Comparison of ENCODE assay signal across 19 mouse cellular contexts in the genomic region with DNA sequence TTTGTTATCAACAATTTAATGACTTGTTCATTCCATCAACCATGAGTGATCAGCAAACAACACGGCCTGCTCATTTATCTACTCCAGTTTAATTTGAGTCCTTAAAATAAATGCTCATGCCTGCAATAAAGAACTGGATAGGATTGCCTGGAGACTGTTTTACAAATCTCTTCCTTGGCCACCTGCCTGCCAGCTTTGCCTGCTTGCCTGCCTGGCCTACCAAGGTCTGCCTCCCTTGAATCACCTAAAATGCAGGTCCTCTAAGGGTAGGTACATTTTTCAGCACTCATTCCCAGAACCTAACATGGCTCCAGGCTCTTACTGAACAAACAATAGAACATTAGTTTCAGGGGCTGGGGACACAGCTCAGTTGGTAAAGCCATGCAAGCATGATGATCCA. TPM values are rescaled to one million over a fixed set of nuclear protein-coding genes. Genes with fewer than 3 reads are reported as not detected.
DNase-seq lines count a peak whose midpoint lies in the region; ATAC-seq and TF ChIP-seq lines count a peak whose summit lies in the region.
"Had no signal": no experiment of that assay in that cellular context is flagged by ENCODE, and none has a peak within 500 bp of the region (broad histone marks: within the 10 kb centered on the region; RNA-seq: fewer than 3 reads in every experiment).

No protein-coding gene starts in this region.

- peak overlapping the region; percentile 49 for H3K27ac ChIP-seq in heart, embryonic 16.5 days (ENCODE audit: low read length)
- H3K27ac ChIP-seq in neural tube, embryonic 15.5 days (replicated peaks): peak overlapping the region; percentile 33; the same call in 1 of the 2 replicates
- peak overlapping the region; percentile 62; the same call in 1 of the 2 replicates for H3K27ac ChIP-seq in small intestine, adult 2 months (ENCODE audit: insufficient read depth, low read depth, low read length)
- H3K27ac ChIP-seq: embryonic facial prominence, embryonic 15.5 days; forebrain, embryonic 10.5 days; heart, adult 2 months; hindbrain, embryonic 10.5 days; hindbrain, embryonic 14.5 days had no signal

- no peak overlapping the region for H3K4me3 ChIP-seq in heart, embryonic 16.5 days (ENCODE audit: low read length)
- H3K4me3 ChIP-seq in neural tube, embryonic 15.5 days (replicated peaks): no peak overlapping the region
- no peak overlapping the region for H3K4me3 ChIP-seq in small intestine, adult 2 months (ENCODE audit: low read depth, low read length)
- H3K4me3 ChIP-seq: embryonic facial prominence, embryonic 15.5 days; erythroblast, embryonic 14.5 days; forebrain, embryonic 10.5 days; heart, adult 2 months; heart, embryonic 12.5 days; hindbrain, embryonic 10.5 days had no signal

- no peak for ATAC-seq in heart, embryonic 16.5 days (replicated peaks; ENCODE audit: extremely low read depth, insufficient read depth, low FRiP score)
- ATAC-seq in neural tube, embryonic 15.5 days (ENCODE audit: low FRiP score): no peak
- ATAC-seq: forebrain, embryonic 14.5 days had no signal

- no peaks in the 10 kb centered on the region for H3K36me3 ChIP-seq in heart, embryonic 16.5 days (ENCODE audit: control insufficient read depth, insufficient read depth)
- no peaks in the 10 kb centered on the region for H3K36me3 ChIP-seq in neural tube, embryonic 15.5 days
- H3K36me3 ChIP-seq in small intestine, adult 2 months (ENCODE audit: control insufficient read depth, insufficient read depth, low read length): no peaks in the 10 kb centered on the region
- H3K36me3 ChIP-seq: embryonic facial prominence, embryonic 15.5 days; heart, embryonic 12.5 days had no signal

- peaks cover 48% of the 10 kb centered on the region for H3K4me1 ChIP-seq in heart, embryonic 16.5 days (ENCODE audit: control insufficient read depth, insufficient read depth, low read length)
- peaks cover 21% of the 10 kb centered on the region for H3K4me1 ChIP-seq in neural tube, embryonic 15.5 days
- peaks cover 32% of the 10 kb centered on the region for H3K4me1 ChIP-seq in small intestine, adult 2 months (ENCODE audit: control insufficient read depth, insufficient read depth, insufficient read length, low read length)

- TF ChIP-seq POLR2A in small intestine, adult 2 months (IDR thresholded peaks at IDR 0.05; ENCODE audit: low read depth, low read length): no peak

- DNase-seq in heart, adult 11 months: no peak
- DNase-seq in kidney, postnatal 36 days: peak; percentile 31 to 50
- DNase-seq in kidney, adult 11 months: no peak
- DNase-seq: adrenal gland, adult 2 months; adrenal gland, postnatal 25 days; cerebellum, adult 2 months; embryo, embryonic 11 days; heart, adult 2 months; heart, postnatal 14 days had no signal

- no peaks in the 10 kb centered on the region for H3K27me3 ChIP-seq in heart, embryonic 16.5 days (ENCODE audit: control insufficient read depth, insufficient read depth, low read length)
- no peaks in the 10 kb centered on the region for H3K27me3 ChIP-seq in neural tube, embryonic 15.5 days (replicated peaks)
- H3K27me3 ChIP-seq in small intestine, adult 2 months (ENCODE audit: control insufficient read depth, insufficient read depth, low read length): no peaks in the 10 kb centered on the region
- H3K27me3 ChIP-seq: embryonic facial prominence, embryonic 15.5 days; heart, embryonic 12.5 days had no signal

- no peaks in the 10 kb centered on the region for H3K9me3 ChIP-seq in heart, embryonic 16.5 days (replicated peaks; ENCODE audit: control insufficient read depth, low read length)
- no peaks in the 10 kb centered on the region for H3K9me3 ChIP-seq in neural tube, embryonic 15.5 days (replicated peaks)
- H3K9me3 ChIP-seq: embryonic facial prominence, embryonic 15.5 days; forebrain, embryonic 10.5 days; heart, embryonic 12.5 days; hindbrain, embryonic 10.5 days had no signal

- no peak for TF ChIP-seq CTCF in small intestine, adult 2 months (IDR thresholded peaks at IDR 0.05; ENCODE audit: extremely low read depth, insufficient read length, insufficient replicate concordance, low read depth, low read length)

- no peak overlapping the region for H3K4me2 ChIP-seq in heart, embryonic 16.5 days (ENCODE audit: low read depth, low read length)
- no peak overlapping the region for H3K4me2 ChIP-seq in neural tube, embryonic 15.5 days
- H3K4me2 ChIP-seq: embryonic facial prominence, embryonic 15.5 days; heart, embryonic 12.5 days; hindbrain, embryonic 14.5 days had no signal

- H3K9ac ChIP-seq in heart, embryonic 16.5 days (ENCODE audit: low read length): no peak overlapping the region
- no peak overlapping the region for H3K9ac ChIP-seq in neural tube, embryonic 15.5 days (replicated peaks)
- H3K9ac ChIP-seq: embryonic facial prominence, embryonic 15.5 days; heart, embryonic 12.5 days; hindbrain, embryonic 14.5 days had no signal

- WGBS in heart, embryonic 16.5 days: 44% methylated on average over 1 of the region's 1 CpGs
- 35% methylated on average over 1 of the region's 1 CpGs for WGBS in neural tube, embryonic 15.5 days
- 17% methylated on average over 1 of the region's 1 CpGs for WGBS in small intestine, adult 2 months

RNA-seq across cellular contexts. Expression of a gene that starts 39.4 kb away (rescaled TPM):
- 87.6 and 89.0 TPM in 2 replicates for polyA plus RNA-seq in heart, embryonic 16.5 days (2015; fragmentation: Nextera tagmentation; extraction: Ambion mirVana)
- polyA plus RNA-seq in neural tube, embryonic 15.5 days (2015; fragmentation: Nextera tagmentation; extraction: Ambion mirVana): 87.8 and 96.6 TPM in 2 replicates
- polyA plus RNA-seq in small intestine, adult 2 months (2012; rRNA removed): 17.0 and 42.1 TPM in 2 replicates

Comparison
In these comparisons a context has a peak if more than half of its experiments do, and no peak if none do; other contexts are left out.
1. DNase-seq: peak in kidney, postnatal 36 days (2 of 2); none in heart, adult 11 months (single experiment) and kidney, adult 11 months (single experiment).
2. Peak in every context shown above with its lines, with median percentiles within 50 percentile points of each other: H3K27ac ChIP-seq.